Mouse (Mus musculus) layer of hippocampus, adult 8-10 months (tissue): Measurements from ENCODE around the gene Rbm19. TPM values are rescaled to one million over a fixed set of nuclear protein-coding genes. Genes with fewer than 3 reads are reported as not detected.
A peak's percentile ranks its signal among the peaks of the same experiment; 100 is the strongest.
"Not testable (repeated sequence)": the region's sequence is repeated elsewhere in the genome, so short reads cannot be mapped to it uniquely, and the experiment has no call there.

Experiments used
- DNase-seq, 2 experiments: peaks; one replicate each; pipeline ENCODE4 v3.0.0; 2022; ENCODE audit warnings: low spot score in 2 of 2
- total RNA-seq, 4 experiments: library from RNA; stranded (reverse); gene quantifications; 2 replicates each; pipeline ENCODE4 v1.2.4; 2022

The Rbm19 gene
- total RNA-seq = 10 to 100 TPM; 20.0 to 26.3 (median 21.1) TPM

GRCm38 (mm10) chr5:120116261-120117050, at the start of gene Rbm19:
Rbm19 (plus strand) TSS chr5:120116465.
- DNase-seq = peak; percentile 84 to 86

DNA sequence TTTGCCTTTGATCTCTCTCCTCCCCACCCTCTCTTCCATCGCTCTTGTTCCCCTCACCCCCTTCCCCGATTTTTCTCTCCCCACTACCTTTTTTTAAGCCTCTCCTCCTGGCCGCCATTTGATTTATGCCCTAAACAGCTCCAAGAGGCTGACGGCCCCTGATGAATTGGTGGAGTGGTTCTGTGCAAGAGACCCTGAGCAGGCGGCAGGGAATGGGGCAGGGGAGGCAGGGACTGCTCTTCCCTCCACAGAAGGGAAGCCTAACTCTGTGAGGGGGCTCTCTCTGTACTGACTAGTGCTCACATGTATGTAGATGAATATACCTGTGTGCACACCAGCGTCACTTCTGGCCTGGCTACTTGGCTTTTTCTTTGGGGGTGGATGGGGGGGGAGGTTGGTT, 49.0 kb upstream of the Rbm19 start:
- no peak for DNase-seq

DNA sequence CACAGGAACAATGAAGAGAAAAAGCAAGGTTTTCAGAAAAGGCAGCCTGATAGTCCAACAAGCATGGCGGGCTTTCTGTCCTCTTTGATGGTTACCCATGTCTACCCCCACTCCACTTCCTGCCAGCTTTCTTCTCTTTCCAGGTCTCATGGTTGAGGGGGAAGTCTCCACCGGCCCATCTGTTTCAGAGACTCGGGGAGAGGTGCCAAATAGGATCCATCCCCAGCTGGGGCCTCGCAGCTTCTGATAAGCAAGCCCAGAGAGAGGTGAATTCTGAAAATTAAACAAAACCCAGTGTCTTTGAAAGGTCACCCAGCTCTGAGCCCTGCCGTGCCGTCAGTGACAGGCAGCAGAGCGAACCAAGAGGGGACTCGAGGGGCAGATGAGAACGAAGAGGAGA, 42.2 kb upstream of the Rbm19 start:
- DNase-seq = peak in 1 of 2 experiments; percentile 8

- DNase-seq = no peak
These were observed 36.2 kb upstream of the Rbm19 start for GRCm38 (mm10) chr5:120080027-120080426.

DNA sequence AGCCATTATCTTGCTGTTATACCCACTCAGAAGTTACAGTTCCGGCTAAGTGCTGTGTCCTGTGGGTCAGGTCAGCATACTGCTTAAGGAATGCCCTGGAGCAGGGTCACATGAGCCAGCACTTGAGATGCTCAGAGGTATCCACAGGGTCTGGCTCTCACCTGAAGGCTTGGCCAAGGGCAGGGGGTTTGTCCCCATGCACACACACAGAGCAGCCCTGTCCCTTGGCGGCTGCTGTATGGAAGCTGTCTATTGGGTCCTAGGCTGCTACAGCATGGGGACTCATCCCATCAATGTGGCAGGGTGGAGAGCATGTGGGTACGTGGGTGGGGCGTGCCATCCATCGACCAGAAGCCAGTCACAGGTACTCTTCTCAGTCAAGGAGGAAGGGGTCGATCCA, 35.8 kb upstream of the Rbm19 start:
- DNase-seq = no peak

DNA sequence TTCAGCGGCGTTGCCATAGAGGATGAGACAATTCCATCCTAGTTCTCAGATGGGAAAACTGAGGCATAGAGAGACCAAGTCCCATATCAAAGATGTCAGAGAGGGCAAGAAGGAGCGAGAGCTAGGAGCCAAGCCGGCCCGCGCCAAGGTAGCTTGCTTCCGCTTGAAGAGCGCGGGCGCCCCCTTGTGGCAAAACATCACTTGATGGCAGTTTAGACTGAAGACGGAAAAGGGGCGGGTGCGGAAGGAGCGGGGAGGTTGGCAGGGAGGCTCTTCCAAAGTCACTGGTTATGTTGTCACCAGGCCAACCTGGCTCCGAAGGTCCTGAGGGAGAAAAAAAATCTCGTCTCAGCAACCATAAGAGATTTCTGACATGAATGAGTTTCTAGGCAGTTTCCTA, 27.7 kb upstream of the Rbm19 start:
- DNase-seq = peak; percentile 40 to 86

DNA sequence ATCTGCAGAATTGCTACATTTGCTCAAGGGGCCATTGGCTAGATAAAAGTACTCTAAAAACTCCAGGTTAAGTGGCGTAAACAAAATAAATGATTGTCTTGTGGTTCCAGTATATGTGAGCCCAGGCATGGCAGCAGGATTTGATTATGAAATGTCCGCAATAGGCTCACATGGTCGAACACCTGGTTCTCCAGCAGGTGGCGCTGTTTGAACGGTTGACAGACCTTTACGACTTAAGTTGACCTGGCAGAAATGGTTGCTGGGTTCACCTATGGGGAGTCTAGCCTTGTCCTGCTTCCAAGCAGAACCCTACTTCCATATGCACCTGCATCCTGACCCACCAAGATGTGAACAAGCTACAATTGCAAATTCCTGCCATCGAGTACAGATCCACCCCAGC, 21.7 kb upstream of the Rbm19 start:
- no peak for DNase-seq

DNA sequence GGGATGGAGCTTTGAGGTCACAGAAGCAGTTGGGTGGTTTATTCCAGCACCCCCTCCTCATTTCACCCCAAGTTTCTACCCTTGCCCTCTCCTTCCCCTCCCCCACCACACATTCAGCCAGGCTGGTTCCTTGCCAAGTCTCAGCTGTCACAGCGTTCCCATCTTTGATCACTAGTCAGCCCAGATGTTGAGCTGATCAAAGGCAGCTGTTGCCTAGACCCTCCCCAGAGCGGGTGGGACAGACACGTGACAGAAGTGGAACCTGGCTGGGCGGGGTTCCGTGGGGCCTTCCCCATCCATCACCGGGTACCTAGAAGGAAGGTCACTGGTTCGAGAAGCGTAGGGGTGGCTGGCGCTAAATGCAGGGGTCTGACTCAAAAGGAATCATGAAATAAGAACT, 19.2 kb upstream of the Rbm19 start:
- no peak for DNase-seq

DNA sequence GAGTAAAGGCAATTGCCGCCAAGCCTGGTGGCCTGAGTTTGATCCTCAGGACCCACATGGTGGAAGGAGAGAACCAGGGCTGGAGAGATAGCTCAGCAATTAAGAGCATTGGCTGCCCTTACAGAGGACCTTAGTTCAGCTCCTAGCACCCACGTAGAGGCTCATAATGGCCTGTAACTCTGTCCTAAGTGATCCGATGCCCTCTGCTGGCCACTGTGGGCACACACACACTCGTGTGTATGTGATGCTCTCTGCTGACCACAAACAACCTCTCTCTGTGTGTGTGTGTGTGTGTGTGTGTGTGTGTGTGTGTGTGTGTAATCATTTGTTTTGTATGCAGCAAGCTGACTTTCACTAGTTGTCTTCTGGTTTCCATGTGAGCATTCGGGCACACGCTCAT, 15.5 kb upstream of the Rbm19 start:
- no peak for DNase-seq

DNA sequence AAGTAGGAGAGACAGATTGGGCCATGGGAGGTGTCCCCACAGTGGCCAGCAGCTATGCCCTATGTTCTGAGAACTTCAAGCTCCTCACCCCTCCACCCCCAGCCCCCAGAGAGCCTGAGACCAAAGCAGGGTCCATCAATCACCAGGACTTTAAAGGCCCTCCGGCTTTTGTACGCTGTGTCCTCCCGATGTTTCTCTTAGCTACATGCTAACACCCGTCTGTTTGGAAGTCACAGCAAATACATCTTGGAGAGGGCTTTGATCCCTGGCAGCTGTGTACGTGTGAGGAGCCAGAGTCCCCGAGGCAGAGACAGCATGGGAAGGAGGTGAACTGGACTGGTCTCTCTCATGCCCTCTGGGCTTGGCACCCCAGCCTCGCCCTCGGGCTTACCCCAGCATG, 14.2 kb upstream of the Rbm19 start:
- no peak for DNase-seq

DNA sequence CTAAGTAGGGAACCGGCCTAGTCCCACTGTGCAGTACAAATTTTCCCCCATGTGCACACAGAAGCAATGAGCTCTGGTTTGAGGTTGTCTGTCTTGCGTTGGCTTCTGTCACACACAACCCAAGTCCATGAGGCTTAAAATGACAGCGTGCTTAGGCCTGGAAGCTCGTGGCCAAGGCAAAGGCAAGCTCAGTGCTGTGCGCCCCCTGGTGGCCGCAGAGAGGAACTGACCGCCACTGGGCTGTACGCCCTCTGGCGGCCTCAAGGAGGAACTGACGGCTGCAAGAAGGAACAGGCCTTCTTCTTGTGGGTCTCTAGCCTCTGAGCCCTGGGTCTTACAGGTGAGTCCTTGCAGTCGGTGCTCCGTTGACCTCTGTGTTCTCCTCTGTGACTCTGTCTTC, 13.5 kb upstream of the Rbm19 start:
- peak in 1 of 2 experiments; percentile 54 for DNase-seq

DNA sequence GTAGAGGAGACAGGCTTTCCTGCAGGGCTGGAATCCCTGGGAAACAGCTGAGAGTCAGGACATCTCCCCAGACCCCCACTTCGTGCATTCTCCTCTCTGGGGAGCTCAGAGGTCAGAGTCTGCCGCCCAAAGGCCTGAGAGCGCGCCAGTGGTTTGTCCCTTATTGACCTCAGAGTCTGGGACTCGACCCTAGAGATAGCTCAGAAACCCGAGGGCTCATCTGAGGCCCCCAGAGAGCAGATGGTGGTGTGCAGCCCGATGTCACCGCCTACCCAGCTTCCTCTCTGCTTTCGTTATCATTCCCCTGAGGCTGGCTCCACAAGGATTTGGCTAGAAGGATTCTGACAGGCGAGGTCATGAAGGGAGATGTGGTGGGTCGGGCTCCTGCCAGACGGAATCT, 12.8 kb upstream of the Rbm19 start:
- DNase-seq = no peak

- DNase-seq = no peak
These were observed 9.7 kb upstream of the Rbm19 start for GRCm38 (mm10) chr5:120106424-120107073.

- no peak for DNase-seq
These were observed 1.9 kb upstream of the Rbm19 start for GRCm38 (mm10) chr5:120114361-120114760.

- DNase-seq = not testable (repeated sequence)
These were observed 896 bp downstream of the Rbm19 start for GRCm38 (mm10) chr5:120117161-120117560.

DNA sequence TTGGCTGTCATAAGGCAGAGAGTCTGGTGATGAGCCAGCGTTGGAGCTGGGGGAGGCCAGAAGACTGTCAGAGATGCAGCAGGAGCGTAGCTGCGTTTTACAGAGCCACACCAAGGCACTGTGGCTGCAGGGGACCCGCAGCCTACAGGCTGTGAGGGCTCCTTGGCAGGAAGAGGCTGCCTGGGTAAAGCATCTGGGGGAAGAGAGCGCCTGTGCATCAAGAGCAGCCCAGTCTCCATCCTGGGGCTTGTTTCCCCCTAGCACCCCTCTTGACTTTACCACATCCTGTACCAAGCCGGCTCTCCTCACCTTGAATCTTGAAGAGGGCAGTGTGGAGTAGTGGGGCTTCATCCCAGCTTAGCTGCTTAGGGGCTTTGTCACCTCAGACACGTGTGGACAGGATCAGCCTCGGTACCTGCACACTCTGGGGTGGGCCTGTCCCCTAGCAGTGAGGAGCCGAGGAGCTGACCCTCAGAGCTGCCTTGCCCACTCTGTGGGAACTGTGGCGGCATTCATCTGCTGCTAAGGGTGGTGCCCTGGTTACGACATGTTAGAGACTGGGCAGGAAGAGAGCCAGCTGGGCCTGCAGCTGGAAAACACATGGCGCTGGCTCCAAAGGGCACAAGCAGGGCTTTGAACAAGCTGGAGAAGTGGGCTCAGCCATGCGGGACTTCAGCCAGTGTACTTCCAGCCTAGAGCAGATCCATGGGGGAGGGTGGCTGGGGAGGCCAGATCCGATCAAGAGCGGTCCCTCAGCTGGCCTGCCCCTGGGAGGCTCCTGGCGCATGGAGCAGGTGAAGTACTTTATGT, 8.8 kb downstream of the Rbm19 start:
- no peak for DNase-seq

DNA sequence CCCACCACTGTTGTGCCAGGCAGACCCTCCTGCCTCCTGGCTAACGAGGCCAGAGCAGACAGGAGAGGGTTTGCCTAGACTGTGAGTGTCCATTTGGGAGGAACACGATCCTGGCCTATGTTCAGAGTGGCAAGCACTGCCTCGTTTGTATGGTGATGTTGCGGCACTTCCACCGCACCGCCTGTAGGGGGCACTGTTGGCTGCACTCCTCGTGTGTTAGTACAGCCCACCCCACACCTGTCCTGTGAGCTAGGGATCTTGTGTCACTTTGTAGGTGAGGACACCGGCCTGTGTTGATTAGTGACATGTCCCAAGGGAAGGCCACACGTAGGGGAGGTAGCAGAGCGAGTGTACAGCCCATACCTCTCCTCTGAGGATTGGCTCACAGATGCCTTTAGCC, 11.4 kb downstream of the Rbm19 start:
- DNase-seq = no peak

- no peak for DNase-seq
These were observed 12.2 kb downstream of the Rbm19 start for GRCm38 (mm10) chr5:120128511-120128910.

- DNase-seq = no peak
These were observed 12.8 kb downstream of the Rbm19 start for GRCm38 (mm10) chr5:120129070-120129469.

DNA sequence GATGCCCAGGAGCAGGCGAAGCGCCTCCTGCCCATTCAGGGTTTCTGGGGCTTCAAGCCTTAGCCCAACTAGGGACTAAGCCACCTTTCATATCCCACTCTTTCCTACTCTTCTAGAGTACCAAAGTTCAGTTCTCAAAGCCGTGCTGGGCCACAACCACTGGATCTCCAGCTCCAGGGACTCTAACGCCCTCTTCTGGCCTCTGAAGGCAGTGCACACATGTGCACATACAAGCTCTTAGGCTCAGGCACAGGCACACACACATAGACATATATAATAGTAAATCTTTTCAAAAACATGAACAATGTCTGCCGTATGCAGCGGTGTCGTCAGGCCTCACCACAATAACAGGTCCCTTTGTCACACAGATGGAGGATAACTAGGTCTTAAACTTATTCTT, 13.5 kb downstream of the Rbm19 start:
- DNase-seq = no peak

DNA sequence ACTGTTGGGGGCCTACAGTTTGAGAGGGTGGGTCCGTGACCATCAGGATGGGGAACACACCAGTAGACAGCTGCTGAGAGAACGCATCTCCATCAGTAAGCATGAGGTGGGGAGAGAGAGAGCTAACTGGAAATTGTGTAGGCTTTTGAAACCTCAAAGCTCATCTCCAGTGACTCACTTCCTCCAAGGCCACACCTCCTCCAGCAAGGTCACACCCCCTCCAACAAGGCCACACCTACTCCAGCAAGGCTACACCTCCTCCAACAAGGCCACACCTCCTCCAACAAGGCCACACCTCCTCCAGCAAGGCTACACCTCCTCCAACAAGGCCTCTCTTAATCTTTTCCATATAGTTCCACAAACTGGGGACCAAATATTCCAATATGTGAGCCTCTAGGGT, 13.9 kb downstream of the Rbm19 start:
- no peak for DNase-seq

GRCm38 (mm10) chr5:120131600-120131999, 15.3 kb downstream of the Rbm19 start:
- no peak for DNase-seq
